Mouse (Mus musculus) splenic B cell, adult 2 months (primary cell): Measurements from ENCODE around the gene Selenos.
"Not testable (repeated sequence)": the region's sequence is repeated elsewhere in the genome, so short reads cannot be mapped to it uniquely, and the experiment has no call there.

ENCODE experiments used
- DNase-seq: peaks from one replicate; pipeline ENCODE4 v3.0.0-alpha.2; 2011; ENCODE audit warnings: low read depth, low spot score
- H3K27me3 ChIP-seq: 2 replicates; pipeline ENCODE4 v1.6.1; 2012; ENCODE audit warnings: mild to moderate bottlenecking, low read length, moderate library complexity, mixed read lengths; ENCODE audit not compliant: control insufficient read depth, poor library complexity, insufficient read depth, severe bottlenecking
- H3K36me3 ChIP-seq: 2 replicates; pipeline ENCODE4 v1.6.1; 2012; ENCODE audit warnings: mild to moderate bottlenecking, low read length, moderate library complexity, mixed read lengths; ENCODE audit not compliant: control insufficient read depth, poor library complexity, insufficient read depth, severe bottlenecking

The Selenos gene

GRCm38 (mm10) chr7:66079364-66080230 lies at the start of gene Selenos:
Gene Selenos (plus strand): TSS chr7:66079649.
- no peaks in the 10 kb centered on the region for H3K27me3 ChIP-seq
- DNase-seq: peak; percentile 99
- H3K36me3 ChIP-seq: peaks cover 9% of the 10 kb centered on the region

DNA sequence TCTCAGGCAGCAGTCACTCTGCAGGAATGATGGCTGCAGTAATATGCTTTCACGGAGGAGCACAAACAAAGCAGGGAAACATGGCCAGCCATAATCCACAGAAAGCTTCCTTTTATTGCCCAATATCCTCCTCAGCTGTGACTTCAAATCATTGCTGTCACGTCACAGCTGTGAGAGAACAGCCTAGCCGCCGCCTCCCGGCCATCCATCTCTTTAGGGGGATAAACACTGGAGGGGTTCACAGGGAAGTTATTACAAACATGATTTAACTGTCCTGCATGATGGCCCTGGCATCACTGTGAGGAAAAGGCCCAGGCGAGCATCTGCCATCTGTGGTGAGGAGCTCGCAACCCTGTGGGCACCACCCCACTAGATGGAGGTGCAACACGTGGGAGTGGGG lies 42.6 kb upstream of the Selenos start:
- no peaks in the 10 kb centered on the region for H3K36me3 ChIP-seq
- no peaks in the 10 kb centered on the region for H3K27me3 ChIP-seq
- DNase-seq: no peak

- Histone ChIP-seq H3K36me3 (no peaks in the 10 kb centered on the region), H3K27me3 (no peaks in the 10 kb centered on the region)
- no peak for DNase-seq
Measured at GRCm38 (mm10) chr7:66038261-66038660, 41.2 kb upstream of the Selenos start.

DNA sequence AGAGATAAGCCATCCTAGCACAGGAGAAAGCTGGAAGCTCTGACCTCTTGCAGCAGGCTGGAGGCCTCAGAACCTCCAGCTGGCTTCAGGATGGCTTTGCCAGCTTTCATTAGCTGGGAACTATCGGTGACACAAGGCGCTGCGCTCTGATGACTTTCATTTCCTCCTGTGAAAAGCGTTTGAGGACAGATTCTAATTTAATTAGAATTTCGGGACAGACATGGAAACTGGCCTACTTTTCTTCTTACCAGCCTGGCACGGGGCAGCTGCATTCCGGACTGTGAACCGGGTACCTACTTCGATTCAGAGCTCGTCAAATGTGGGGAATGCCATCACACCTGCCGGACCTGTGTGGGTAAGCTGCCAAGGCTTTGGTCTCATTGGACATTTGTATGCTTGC lies 40.7 kb upstream of the Selenos start:
- no peaks in the 10 kb centered on the region for H3K27me3 ChIP-seq
- no peak for DNase-seq
- no peaks in the 10 kb centered on the region for H3K36me3 ChIP-seq

- no peak for DNase-seq
- Histone ChIP-seq H3K36me3 (no peaks in the 10 kb centered on the region), H3K27me3 (no peaks in the 10 kb centered on the region)
Measured at GRCm38 (mm10) chr7:66040026-66040814, 39.2 kb upstream of the Selenos start.

DNA sequence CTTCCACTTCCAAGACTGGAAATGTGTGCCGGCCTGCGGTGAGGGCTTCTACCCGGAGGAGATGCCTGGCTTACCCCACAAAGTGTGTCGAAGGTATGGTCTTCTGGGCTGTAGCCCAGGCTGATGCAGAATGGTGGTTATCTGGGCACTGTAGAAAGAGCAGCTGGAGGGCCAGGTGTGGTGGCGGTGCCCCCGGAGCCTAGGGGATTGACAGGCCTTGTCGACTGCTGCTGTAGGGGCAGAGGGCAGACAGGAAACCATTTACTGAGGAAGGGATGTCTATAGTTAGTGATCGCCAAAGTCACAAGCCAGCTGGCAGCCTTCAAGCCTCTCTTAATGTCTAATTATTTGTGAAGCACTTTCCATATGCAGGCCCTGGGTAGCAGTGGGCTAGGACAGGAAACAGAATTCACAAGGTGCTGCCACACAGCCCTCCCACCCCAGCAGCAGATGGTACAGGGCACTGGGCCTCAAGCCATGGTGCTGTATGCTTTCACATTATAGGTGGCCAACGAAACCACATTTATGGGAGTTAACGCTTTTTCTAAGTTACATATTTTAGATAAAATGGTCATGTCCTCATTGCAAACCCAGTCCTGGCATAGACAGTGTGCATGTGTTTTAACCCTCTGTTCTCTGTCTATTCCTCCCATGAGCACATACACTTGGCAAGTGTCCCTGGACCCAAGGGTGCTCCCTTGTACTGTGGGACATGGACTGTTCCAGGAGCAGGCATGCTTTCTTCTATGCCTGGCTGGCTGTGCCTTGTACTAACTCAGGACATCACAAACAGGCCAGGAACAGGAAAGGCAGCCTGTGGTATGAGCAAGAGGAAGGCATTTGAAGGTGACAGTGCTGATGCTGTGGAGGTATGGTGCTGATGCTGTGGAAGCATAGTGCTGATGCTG lies 35.6 kb upstream of the Selenos start, which contains the start of gene Gm45213:
Gm45213 (plus strand) TSS at position 51 of the 908 bp plus-strand sequence.
- no peak for DNase-seq
- H3K27me3 ChIP-seq: no peaks in the 10 kb centered on the region
- H3K36me3 ChIP-seq: no peaks in the 10 kb centered on the region

- H3K36me3 ChIP-seq: no peaks in the 10 kb centered on the region
- H3K27me3 ChIP-seq: no peaks in the 10 kb centered on the region
- no peak for DNase-seq
Measured at GRCm38 (mm10) chr7:66044617-66045016, 34.8 kb upstream of the Selenos start.

- no peaks in the 10 kb centered on the region; the same call in 1 of the 2 replicates for H3K27me3 ChIP-seq
- DNase-seq: no peak
- H3K36me3 ChIP-seq: no peaks in the 10 kb centered on the region
Measured at GRCm38 (mm10) chr7:66046921-66047918, 32.2 kb upstream of the Selenos start.

DNA sequence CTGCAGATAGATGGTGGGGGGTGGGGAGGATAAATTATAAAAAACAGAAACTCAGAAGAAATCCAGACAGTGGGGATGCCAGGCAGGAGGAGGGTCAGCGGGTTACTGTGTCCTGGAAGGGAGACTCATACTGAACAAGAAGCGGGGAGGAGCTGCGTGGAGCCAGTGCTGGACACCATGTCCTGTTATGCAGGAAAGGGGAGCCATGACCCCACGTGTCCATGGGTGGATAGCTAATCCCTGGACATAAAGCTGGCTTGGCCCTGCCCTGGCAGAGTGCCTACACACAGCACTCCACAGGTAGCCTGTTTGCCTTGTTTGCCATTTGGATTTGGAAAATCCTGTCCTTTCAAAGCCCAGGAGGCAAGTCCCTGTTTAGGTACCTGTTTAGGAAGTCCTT lies 31.5 kb upstream of the Selenos start:
- Histone ChIP-seq H3K36me3 (no peaks in the 10 kb centered on the region), H3K27me3 (no peaks in the 10 kb centered on the region; the same call in 1 of the 2 replicates)
- no peak for DNase-seq

- no peaks in the 10 kb centered on the region; the same call in 1 of the 2 replicates for H3K27me3 ChIP-seq
- no peaks in the 10 kb centered on the region for H3K36me3 ChIP-seq
- DNase-seq: no peak
Measured at GRCm38 (mm10) chr7:66048446-66049230, 30.8 kb upstream of the Selenos start.

GRCm38 (mm10) chr7:66053946-66054483 lies 25.4 kb upstream of the Selenos start:
- no peaks in the 10 kb centered on the region for H3K36me3 ChIP-seq
- H3K27me3 ChIP-seq: no peaks in the 10 kb centered on the region; the same call in 1 of the 2 replicates
- no peak for DNase-seq

DNA sequence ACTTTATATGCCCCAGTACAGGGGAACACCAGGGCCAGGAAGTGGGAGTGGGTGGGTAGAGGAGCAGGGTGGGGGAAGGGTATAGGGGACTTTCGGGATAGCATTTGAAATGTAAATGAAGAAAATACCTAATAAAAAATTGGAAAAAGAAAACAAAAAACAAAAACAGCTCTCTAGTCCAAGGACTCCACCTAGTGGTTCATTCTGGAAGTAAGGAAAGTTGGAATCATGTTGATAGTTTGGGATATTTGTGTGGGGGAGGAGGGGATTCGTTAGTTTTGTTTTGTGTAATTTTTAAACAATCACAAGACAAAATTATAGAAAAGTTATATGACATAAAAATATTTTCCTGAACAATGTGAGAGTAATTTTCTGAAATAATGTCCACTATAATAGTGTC lies 24.1 kb upstream of the Selenos start:
- not testable (repeated sequence) for H3K27me3 ChIP-seq, H3K36me3 ChIP-seq
- DNase-seq: peak; percentile 32

DNA sequence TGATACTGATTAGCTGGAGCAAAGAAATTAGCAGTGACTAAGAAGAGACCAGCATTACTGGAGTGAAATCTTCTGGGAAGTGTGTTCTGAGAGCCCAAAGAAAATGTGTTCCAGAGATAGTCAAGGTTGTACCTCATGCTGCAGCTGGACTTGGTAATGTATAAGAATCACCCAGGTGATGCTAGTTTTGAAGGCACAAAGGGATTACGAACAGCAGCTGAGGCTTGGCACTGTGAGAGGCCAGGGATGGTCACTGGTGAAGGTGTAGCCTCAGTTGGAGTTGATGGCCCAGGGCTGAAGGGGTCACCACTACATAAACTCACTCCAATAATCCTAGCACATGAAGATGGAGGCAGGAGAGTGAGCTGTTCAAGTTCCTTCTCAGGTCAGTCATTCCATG lies 20.7 kb upstream of the Selenos start, which contains the start of gene Snrpa1:
Snrpa1 (plus strand) TSS at position 301 of the 400 bp plus-strand sequence.
- H3K27me3 ChIP-seq: no peaks in the 10 kb centered on the region
- peaks cover 3% of the 10 kb centered on the region; the same call in 1 of the 2 replicates for H3K36me3 ChIP-seq
- DNase-seq: no peak
